Mouse (Mus musculus): Measurements from ENCODE around the gene A4gnt. TPM values are rescaled to one million over a fixed set of nuclear protein-coding genes. Genes with fewer than 3 reads are reported as not detected.

The A4gnt gene
- polyA plus RNA-seq, 1 experiment: not detected

DNA sequence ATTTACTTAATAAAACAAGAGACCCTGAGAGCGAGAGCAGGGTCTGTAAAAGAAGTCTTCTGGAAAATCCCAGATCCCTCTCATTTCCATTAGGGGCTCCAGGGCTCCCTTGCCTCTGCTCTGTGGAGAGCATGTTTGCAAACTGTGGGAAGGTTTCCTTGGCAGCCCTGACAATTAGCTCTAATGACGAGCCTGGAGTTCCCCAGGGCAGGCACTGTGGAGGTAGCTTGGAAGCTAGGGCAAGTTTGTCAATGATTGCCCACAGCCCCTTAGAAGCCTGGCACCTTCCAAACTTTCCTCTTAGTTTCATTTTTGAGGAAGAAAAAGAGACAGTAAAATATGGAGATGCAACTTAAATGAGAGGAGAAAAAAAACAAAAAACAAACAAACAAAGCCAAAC, 19.5 kb downstream of the A4gnt start:
- H3K27ac ChIP-seq (ENCODE audit: insufficient read depth, low read depth, low read length): no peak overlapping the region
- no peak for TF ChIP-seq CTCF (IDR thresholded peaks at IDR 0.05; ENCODE audit: low read depth, low read length)
- TF ChIP-seq POLR2A (IDR thresholded peaks at IDR 0.05; ENCODE audit: borderline replicate concordance, low read depth, low read length): no peak

DNA sequence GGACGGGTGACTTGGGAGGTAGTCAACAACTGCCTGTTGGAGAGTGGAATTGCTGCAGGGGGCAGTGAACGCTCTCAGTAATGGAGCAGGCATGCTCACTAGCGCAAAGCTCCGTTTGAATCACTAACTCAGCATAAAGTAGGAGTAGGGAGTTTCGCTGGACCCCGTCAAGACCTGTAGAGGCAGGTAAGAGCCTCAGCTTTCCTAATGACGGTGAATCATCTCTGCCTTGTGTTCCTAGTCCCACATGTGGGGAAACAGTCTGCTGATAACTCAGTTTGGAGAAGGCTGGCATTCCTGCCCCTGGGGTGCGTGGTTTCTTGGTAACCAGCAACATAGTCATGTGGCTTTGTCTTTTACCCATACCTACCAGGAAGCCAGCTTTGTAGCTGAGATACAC, 20.0 kb downstream of the A4gnt start:
- TF ChIP-seq POLR2A (IDR thresholded peaks at IDR 0.05; ENCODE audit: borderline replicate concordance, low read depth, low read length) (no peak), CTCF (IDR thresholded peaks at IDR 0.05; ENCODE audit: low read depth, low read length) (no peak)

More for the DNA sequence above, 19.5 kb downstream of the A4gnt start:
- Histone ChIP-seq H3K4me3 (ENCODE audit: insufficient read depth, low read length) (no peak overlapping the region), H3K4me1 (ENCODE audit: control insufficient read depth, insufficient read depth, low read length) (no peaks in the 10 kb centered on the region)

GRCm38 (mm10) chr9:99636776-99637175, 24.5 kb downstream of the A4gnt start:
- Histone ChIP-seq H3K4me1 (ENCODE audit: control insufficient read depth, insufficient read depth, low read length) (no peaks in the 10 kb centered on the region), H3K27ac (ENCODE audit: insufficient read depth, low read depth, low read length) (no peak overlapping the region), H3K4me3 (ENCODE audit: insufficient read depth, low read length) (no peak overlapping the region)
- TF ChIP-seq POLR2A (IDR thresholded peaks at IDR 0.05; ENCODE audit: borderline replicate concordance, low read depth, low read length) (no peak), CTCF (IDR thresholded peaks at IDR 0.05; ENCODE audit: low read depth, low read length) (no peak)

More for the DNA sequence above, 20.0 kb downstream of the A4gnt start:
- Histone ChIP-seq H3K4me1 (ENCODE audit: control insufficient read depth, insufficient read depth, low read length) (no peaks in the 10 kb centered on the region), H3K27ac (ENCODE audit: insufficient read depth, low read depth, low read length) (no peak overlapping the region), H3K4me3 (ENCODE audit: insufficient read depth, low read length) (no peak overlapping the region)

DNA sequence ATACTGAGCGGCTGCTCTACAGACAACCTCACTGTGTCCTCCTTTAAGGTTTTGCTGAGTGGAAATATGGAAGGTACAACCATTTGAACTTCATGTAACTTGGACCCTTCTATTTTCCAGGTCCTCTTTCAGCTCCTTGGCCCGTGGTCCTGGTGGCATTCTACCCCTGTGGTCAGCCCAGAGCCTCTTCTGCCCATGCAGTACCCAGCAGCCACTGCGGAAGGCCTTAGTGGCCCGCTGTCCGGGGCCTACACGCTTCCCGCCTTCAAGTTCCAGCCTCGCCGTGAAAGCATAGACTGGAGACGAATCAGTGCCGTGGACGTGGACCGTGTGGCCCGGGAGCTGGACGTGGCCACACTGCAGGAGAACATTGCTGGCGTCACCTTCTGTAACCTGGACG, 24.9 kb downstream of the A4gnt start:
- TF ChIP-seq POLR2A (IDR thresholded peaks at IDR 0.05; ENCODE audit: borderline replicate concordance, low read depth, low read length) (no peak), CTCF (IDR thresholded peaks at IDR 0.05; ENCODE audit: low read depth, low read length) (no peak)
- Histone ChIP-seq H3K4me3 (ENCODE audit: insufficient read depth, low read length) (no peak overlapping the region), H3K4me1 (ENCODE audit: control insufficient read depth, insufficient read depth, low read length) (no peaks in the 10 kb centered on the region), H3K27ac (ENCODE audit: insufficient read depth, low read depth, low read length) (no peak overlapping the region)

DNA sequence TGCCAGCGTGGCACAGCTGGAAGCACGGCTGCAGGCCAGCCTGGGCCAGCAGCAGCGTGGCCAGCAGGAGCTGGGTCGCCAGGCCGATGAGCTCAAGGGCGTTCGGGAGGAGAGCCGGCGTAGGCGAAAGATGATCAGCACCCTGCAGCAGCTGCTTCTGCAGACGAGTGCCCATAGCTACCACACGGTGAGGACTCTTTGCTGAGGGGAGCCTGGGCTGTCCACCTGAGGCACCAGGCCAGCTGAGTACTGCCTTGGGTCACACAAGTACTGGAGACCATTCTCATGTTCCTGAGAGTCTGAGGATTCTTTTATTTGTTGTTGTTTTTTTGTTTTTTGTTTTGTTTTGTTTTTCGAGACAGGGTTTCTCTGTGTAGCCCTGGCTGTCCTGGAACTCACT, 25.4 kb downstream of the A4gnt start:
- TF ChIP-seq POLR2A (IDR thresholded peaks at IDR 0.05; ENCODE audit: borderline replicate concordance, low read depth, low read length) (no peak), CTCF (IDR thresholded peaks at IDR 0.05; ENCODE audit: low read depth, low read length) (no peak)
- Histone ChIP-seq H3K4me3 (ENCODE audit: insufficient read depth, low read length) (no peak overlapping the region), H3K27ac (ENCODE audit: insufficient read depth, low read depth, low read length) (no peak overlapping the region), H3K4me1 (ENCODE audit: control insufficient read depth, insufficient read depth, low read length) (no peaks in the 10 kb centered on the region)

DNA sequence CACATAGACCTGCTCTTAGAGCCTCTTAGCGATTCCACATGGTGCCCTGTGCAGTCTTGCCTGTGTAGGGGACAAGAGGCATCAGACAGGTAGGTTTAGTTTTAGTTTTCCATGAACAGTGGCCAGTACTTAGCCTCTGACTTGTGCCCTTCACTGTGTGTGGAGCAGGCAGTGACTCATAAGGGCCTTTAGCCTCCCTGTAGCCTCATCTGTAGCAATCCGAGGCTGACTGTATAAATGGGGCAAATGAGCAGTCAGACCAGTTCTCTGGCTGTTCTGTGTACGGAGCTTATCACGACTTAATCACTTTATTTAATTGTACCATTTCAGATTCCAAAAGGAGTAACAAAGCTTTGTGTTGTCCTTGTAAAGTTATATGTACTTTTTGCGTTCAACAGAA, 27.7 kb downstream of the A4gnt start:
- Histone ChIP-seq H3K27ac (ENCODE audit: insufficient read depth, low read depth, low read length) (no peak overlapping the region), H3K4me1 (ENCODE audit: control insufficient read depth, insufficient read depth, low read length) (no peaks in the 10 kb centered on the region), H3K4me3 (ENCODE audit: insufficient read depth, low read length) (no peak overlapping the region)
- TF ChIP-seq POLR2A (IDR thresholded peaks at IDR 0.05; ENCODE audit: borderline replicate concordance, low read depth, low read length): no peak
- no peak for TF ChIP-seq CTCF (IDR thresholded peaks at IDR 0.05; ENCODE audit: low read depth, low read length)

DNA sequence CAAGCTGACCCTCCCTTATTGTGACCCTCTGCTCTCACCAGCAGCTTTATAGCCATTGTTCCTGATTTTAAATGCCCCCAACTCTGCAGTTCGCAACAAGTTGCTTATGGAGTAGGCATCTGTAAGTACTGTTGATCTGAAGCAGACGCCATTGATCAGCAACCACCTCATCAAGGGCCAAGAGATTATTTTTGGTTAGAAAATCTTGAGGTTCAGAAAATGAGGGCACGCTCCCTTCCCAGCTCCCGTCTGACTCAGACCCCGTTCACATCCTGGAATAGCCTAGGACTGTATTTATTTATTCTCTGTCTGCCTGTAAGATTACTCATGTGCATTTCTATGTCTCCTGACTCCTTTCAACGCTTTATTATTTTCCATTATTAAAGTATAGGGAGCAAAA, 33.1 kb downstream of the A4gnt start:
- Histone ChIP-seq H3K27ac (ENCODE audit: insufficient read depth, low read depth, low read length) (no peak overlapping the region), H3K4me3 (ENCODE audit: insufficient read depth, low read length) (no peak overlapping the region), H3K4me1 (ENCODE audit: control insufficient read depth, insufficient read depth, low read length) (no peaks in the 10 kb centered on the region)
- TF ChIP-seq POLR2A (IDR thresholded peaks at IDR 0.05; ENCODE audit: borderline replicate concordance, low read depth, low read length) (no peak), CTCF (IDR thresholded peaks at IDR 0.05; ENCODE audit: low read depth, low read length) (no peak)

- H3K27ac ChIP-seq (ENCODE audit: insufficient read depth, low read depth, low read length): no peak overlapping the region
- no peak for TF ChIP-seq POLR2A (IDR thresholded peaks at IDR 0.05; ENCODE audit: borderline replicate concordance, low read depth, low read length)
- TF ChIP-seq CTCF (IDR thresholded peaks at IDR 0.05; ENCODE audit: low read depth, low read length): no peak
- no peak overlapping the region for H3K4me3 ChIP-seq (ENCODE audit: insufficient read depth, low read length)
- H3K4me1 ChIP-seq (ENCODE audit: control insufficient read depth, insufficient read depth, low read length): no peaks in the 10 kb centered on the region
Measured at GRCm38 (mm10) chr9:99646102-99646501, 33.8 kb downstream of the A4gnt start.

DNA sequence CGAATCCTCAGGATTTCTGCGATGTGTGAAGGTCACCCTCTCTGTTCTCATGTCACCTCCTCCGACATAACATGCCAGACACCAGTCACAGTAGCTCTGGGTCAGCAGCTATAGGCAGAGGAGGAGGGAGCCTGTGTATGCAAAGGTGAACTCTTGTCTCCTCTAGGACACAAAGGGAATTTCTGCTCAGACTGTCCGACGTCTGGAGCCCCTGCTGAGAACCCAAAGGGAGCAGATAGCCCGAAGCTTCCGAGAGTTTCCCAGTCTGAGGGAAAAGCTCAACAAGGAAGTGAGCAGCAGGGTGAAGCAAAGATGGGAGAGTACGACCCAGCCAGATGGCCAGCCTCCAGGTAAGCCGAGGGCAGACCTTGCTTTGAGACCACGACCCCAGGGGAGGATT, 48.5 kb downstream of the A4gnt start:
- no peak overlapping the region for H3K4me3 ChIP-seq (ENCODE audit: insufficient read depth, low read length)
- TF ChIP-seq CTCF (IDR thresholded peaks at IDR 0.05; ENCODE audit: low read depth, low read length) (no peak), POLR2A (IDR thresholded peaks at IDR 0.05; ENCODE audit: borderline replicate concordance, low read depth, low read length) (no peak)
- H3K27ac ChIP-seq (ENCODE audit: insufficient read depth, low read depth, low read length): no peak overlapping the region
- H3K4me1 ChIP-seq (ENCODE audit: control insufficient read depth, insufficient read depth, low read length): no peaks in the 10 kb centered on the region

DNA sequence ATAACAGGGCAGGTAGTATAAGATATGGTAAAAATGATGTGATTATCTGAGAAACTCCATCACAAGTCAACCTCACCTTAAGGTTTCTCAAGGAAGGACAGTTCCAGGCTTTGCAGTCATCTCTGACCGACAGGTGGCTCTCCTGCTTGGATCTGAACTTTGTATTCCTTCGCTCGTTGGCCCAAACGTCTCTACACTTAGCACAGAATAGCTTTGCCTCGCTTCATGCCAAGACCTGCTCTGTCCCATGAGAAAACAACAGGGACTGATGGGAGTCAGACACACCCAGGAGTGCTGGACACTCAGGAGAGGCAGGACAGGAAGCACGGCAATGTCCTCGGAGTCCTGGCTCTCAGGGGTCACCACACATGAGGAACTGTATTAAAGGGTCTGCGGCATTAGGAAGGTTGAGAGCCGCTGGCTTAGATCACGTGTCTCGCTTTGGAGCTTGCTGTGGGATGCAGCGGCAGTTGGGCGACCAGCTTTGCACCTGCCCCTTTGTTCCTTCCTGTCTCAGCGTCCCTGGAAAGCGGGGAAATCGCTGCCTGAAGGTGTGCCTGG, 49.4 kb downstream of the A4gnt start:
- no peak overlapping the region for H3K27ac ChIP-seq (ENCODE audit: insufficient read depth, low read depth, low read length)
- H3K4me1 ChIP-seq (ENCODE audit: control insufficient read depth, insufficient read depth, low read length): no peaks in the 10 kb centered on the region
- TF ChIP-seq POLR2A (IDR thresholded peaks at IDR 0.05; ENCODE audit: borderline replicate concordance, low read depth, low read length) (no peak), CTCF (IDR thresholded peaks at IDR 0.05; ENCODE audit: low read depth, low read length) (no peak)
- H3K4me3 ChIP-seq (ENCODE audit: insufficient read depth, low read length): no peak overlapping the region

- Histone ChIP-seq H3K4me1 (ENCODE audit: control insufficient read depth, insufficient read depth, low read length) (no peaks in the 10 kb centered on the region), H3K4me3 (ENCODE audit: insufficient read depth, low read length) (no peak overlapping the region), H3K27ac (ENCODE audit: insufficient read depth, low read depth, low read length) (no peak overlapping the region)
- TF ChIP-seq POLR2A (IDR thresholded peaks at IDR 0.05; ENCODE audit: borderline replicate concordance, low read depth, low read length) (no peak), CTCF (IDR thresholded peaks at IDR 0.05; ENCODE audit: low read depth, low read length) (peak; percentile 94)
Measured at GRCm38 (mm10) chr9:99662406-99662805, 50.1 kb downstream of the A4gnt start.
